9 mouse cellular contexts compared by ENCODE assay signal in genomic region chr4:143112985-143113384, GRCm38 (mm10).
DNase-seq lines count a peak whose midpoint lies in the region; ATAC-seq lines count a peak whose summit lies in the region.
"Had no signal": no experiment of that assay in that cellular context is flagged by ENCODE, and none has a peak within 500 bp of the region (broad histone marks: within the 10 kb centered on the region; RNA-seq: fewer than 3 reads in every experiment).

No protein-coding gene starts in this region.

- no peak overlapping the region for H3K27ac ChIP-seq in heart, embryonic 12.5 days (ENCODE audit: poor library complexity, severe bottlenecking)
- H3K27ac ChIP-seq: limb, embryonic 13.5 days had no signal

- DNase-seq in heart, adult 18-20 months = peak; percentile 79 to 82
- DNase-seq in brain, adult 2 months (ENCODE audit: low read depth, low spot score) = peak; percentile 65
- DNase-seq in forelimb bud, embryonic 11.5 days (ENCODE audit: low read depth, low spot score) = peak; percentile 49
- DNase-seq in kidney, postnatal 14 days = peak; percentile 68
- DNase-seq in spleen, postnatal 36 days (ENCODE audit: low spot score in 2 of 2) = peak; percentile 41 to 44

- no peak overlapping the region for H3K4me2 ChIP-seq in heart, embryonic 12.5 days
- H3K4me2 ChIP-seq: limb, embryonic 13.5 days had no signal

- H3K9ac ChIP-seq in heart, embryonic 12.5 days = no peak overlapping the region
- H3K9ac ChIP-seq: limb, embryonic 13.5 days had no signal

- H3K9me3 ChIP-seq in heart, embryonic 12.5 days (replicated peaks) = no peaks in the 10 kb centered on the region
- H3K9me3 ChIP-seq: limb, embryonic 13.5 days had no signal

- ATAC-seq in heart, embryonic 12.5 days (ENCODE audit: insufficient number of reproducible peaks, low FRiP score) = no peak
- peak; percentile 72 for ATAC-seq in CD4-positive, CD25-positive, alpha-beta regulatory T cell, adult 4 months
- peak; percentile 75 for ATAC-seq in megakaryocyte progenitor cell, adult 5-6 weeks (replicated peaks; ENCODE audit: poor library complexity)

- H3K36me3 ChIP-seq in heart, embryonic 12.5 days = peaks cover 42% of the 10 kb centered on the region

- 39% methylated on average over 6 of the region's 6 CpGs for WGBS in heart, embryonic 12.5 days

- no peaks in the 10 kb centered on the region; the same call in 1 of the 2 replicates for H3K27me3 ChIP-seq in heart, embryonic 12.5 days (replicated peaks)
- H3K27me3 ChIP-seq: limb, embryonic 13.5 days had no signal

- no peaks in the 10 kb centered on the region; the same call in 1 of the 2 replicates for H3K4me1 ChIP-seq in heart, embryonic 12.5 days (replicated peaks)

- no peak overlapping the region for H3K4me3 ChIP-seq in heart, embryonic 12.5 days
- H3K4me3 ChIP-seq: limb, embryonic 13.5 days had no signal
